Mouse (Mus musculus) heart, adult 2 months (tissue): ENCODE results near the gene 1700029H14Rik. TPM values are rescaled to one million over a fixed set of nuclear protein-coding genes. Genes with fewer than 3 reads are reported as not detected.
A peak's percentile ranks its signal among the peaks of the same experiment; 100 is the strongest.

ENCODE experiments used
- DNase-seq, 2 experiments: peaks; one replicate each; pipeline ENCODE4 v3.0.0; 2021
- H3K27ac ChIP-seq: fragments of 200-600 bp; 2 replicates; pipeline ENCODE4 v1.8.1; 2022
- H3K27me3 ChIP-seq: fragments of 200-500 bp; 2 replicates; pipeline ENCODE4 v1.6.1; 2012; ENCODE audit warnings: mild to moderate bottlenecking, low read length, inconsistent platforms, mixed read lengths; ENCODE audit not compliant: control insufficient read depth, insufficient read depth
- H3K36me3 ChIP-seq: fragments of 200-500 bp; 2 replicates; pipeline ENCODE4 v1.6.1; 2012; ENCODE audit warnings: low read length, inconsistent platforms; ENCODE audit not compliant: control insufficient read depth, insufficient read depth
- H3K4me1 ChIP-seq: fragments of 200-500 bp; 2 replicates; pipeline ENCODE4 v1.6.1; 2011; ENCODE audit warnings: low read length; ENCODE audit not compliant: control insufficient read depth, insufficient read depth
- H3K4me3 ChIP-seq: fragments of 200-600 bp; 2 replicates; pipeline ENCODE4 v1.8.1; 2022
- H3K79me2 ChIP-seq: fragments of 200-500 bp; replicated peaks from 2 replicates; pipeline ENCODE4 v1.6.1; 2012; ENCODE audit warnings: mild to moderate bottlenecking, inconsistent platforms, low read length, moderate library complexity, mixed read lengths; ENCODE audit not compliant: control insufficient read depth, insufficient read depth
- H3K9ac ChIP-seq: fragments of 200-500 bp; 2 replicates; pipeline ENCODE4 v1.6.1; 2012; ENCODE audit warnings: low read depth, mild to moderate bottlenecking, control low read depth, inconsistent platforms, low read length, mixed read lengths
- CTCF ChIP-seq: fragments of 200-600 bp; IDR thresholded peaks from 2 replicates; pipeline ENCODE4 v1.8.1; 2022; ENCODE audit warnings: antibody characterized with exemption, mild to moderate bottlenecking, moderate library complexity
- EP300 ChIP-seq: fragments of 200-500 bp; IDR thresholded peaks from 2 replicates; pipeline ENCODE4 v1.6.1; 2011; ENCODE audit warnings: low read depth, low read length, control low read depth; ENCODE audit not compliant: insufficient read depth
- POLR2A ChIP-seq: fragments of 200-500 bp; IDR thresholded peaks from 2 replicates; pipeline ENCODE4 v1.6.1; 2011; ENCODE audit warnings: mild to moderate bottlenecking, low read depth, low read length, control low read depth; ENCODE audit not compliant: insufficient read depth
- WGBS: fragments of 180-500 bp; shearing (Covaris S2); methylation state at CpG from one replicate; pipeline ENCODE4 v1.1.7; 2018; 5-methylcytosine and 5-hydroxymethylcytosine counted together
- intact Hi-C: fragments of 180-260 bp; cut with DNase I; formaldehyde crosslinking; loops from one replicate; pipeline ENCODE4 v1.15.1; 2025
- polyA plus RNA-seq: library from polyadenylated mRNA; depleted of rRNA; stranded (reverse); fragments of >200 nt; gene quantifications from 2 replicates; pipeline ENCODE4 v1.2.3, GENCODE M21; 2012; rRNA removed
- total RNA-seq, 2 experiments: library from RNA; stranded (reverse); gene quantifications; 2 replicates each; pipeline ENCODE4 v1.2.3; 2021

The 1700029H14Rik gene
- total and polyA plus RNA-seq, 3 experiments = 0.45 TPM; not detected in 2

DNA sequence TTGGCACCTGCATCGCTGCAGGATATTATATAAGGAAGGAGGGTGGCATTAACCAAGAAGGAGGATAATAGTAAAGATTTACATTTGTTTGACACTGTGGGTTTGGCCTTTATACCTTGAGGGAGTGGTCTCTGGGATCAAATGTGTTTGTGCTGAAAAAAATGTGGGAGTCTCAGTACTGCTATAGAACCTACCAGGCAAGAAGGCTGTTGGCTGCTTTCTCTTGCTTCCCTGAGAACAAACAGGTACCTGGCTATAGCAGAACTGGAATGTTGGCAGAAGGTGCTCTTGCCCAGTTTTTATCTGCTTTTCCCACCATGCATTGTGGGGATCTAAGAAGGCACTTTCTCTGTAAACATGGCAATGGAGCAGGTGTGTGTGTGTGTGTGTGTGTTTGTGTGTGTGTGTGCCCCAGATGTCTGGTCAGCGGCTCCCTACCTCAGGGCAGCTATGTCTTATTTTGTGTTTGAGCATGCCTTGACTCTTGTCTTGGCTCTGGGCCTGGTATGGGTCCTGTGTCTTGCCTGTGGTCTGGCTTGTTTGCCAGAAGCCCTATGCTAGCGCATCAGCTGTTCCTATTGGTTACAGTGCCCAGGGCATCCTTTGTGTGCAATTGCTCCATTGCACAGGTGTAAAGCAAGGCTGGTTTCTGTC lies 54.9 kb downstream of the 1700029H14Rik start:
- no peak overlapping the region for H3K27ac ChIP-seq
- intact Hi-C loops = no loop called here
- H3K79me2 ChIP-seq = no peaks in the 10 kb centered on the region
- 65% methylated on average over 3 of the region's 3 CpGs for WGBS
- no peak for DNase-seq
- TF ChIP-seq EP300 (no peak), CTCF (no peak), POLR2A (no peak)
- no peaks in the 10 kb centered on the region for H3K36me3 ChIP-seq
- peaks cover 10% of the 10 kb centered on the region; the same call in 1 of the 2 replicates for H3K4me1 ChIP-seq
- H3K9ac ChIP-seq = no peak overlapping the region
- no peak overlapping the region for H3K4me3 ChIP-seq
- H3K27me3 ChIP-seq = no peaks in the 10 kb centered on the region

DNA sequence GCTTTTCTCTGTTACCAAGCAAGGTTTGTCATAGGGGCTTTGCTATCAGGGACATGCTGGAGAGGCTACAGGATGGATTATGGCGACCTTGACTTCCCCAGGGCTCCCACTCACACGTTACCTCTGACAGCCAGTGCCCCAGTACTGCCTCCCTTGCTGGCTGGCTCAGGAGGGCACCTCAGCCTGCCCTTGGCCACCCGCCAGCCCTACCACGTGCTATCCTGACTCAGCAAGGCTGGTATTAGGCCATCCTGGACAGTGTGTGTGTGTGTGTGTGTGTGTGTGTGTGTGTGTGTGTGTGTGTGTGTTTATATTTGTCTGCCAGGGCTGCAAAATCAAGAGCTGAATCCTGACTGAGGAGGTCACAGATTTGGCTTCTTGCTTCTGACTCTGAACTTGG lies 55.4 kb downstream of the 1700029H14Rik start:
- Histone ChIP-seq H3K4me1 (peaks cover 10% of the 10 kb centered on the region; the same call in 1 of the 2 replicates), H3K4me3 (no peak overlapping the region), H3K36me3 (no peaks in the 10 kb centered on the region), H3K9ac (no peak overlapping the region), H3K27me3 (no peaks in the 10 kb centered on the region), H3K79me2 (no peaks in the 10 kb centered on the region), H3K27ac (no peak overlapping the region)
- whole genome bisulfite sequencing = 33% methylated on average over 4 of the region's 4 CpGs
- intact Hi-C loops = no loop called here
- DNase-seq = peak; percentile 80 to 82
- TF ChIP-seq CTCF (no peak), EP300 (peak; percentile 77), POLR2A (no peak)

DNA sequence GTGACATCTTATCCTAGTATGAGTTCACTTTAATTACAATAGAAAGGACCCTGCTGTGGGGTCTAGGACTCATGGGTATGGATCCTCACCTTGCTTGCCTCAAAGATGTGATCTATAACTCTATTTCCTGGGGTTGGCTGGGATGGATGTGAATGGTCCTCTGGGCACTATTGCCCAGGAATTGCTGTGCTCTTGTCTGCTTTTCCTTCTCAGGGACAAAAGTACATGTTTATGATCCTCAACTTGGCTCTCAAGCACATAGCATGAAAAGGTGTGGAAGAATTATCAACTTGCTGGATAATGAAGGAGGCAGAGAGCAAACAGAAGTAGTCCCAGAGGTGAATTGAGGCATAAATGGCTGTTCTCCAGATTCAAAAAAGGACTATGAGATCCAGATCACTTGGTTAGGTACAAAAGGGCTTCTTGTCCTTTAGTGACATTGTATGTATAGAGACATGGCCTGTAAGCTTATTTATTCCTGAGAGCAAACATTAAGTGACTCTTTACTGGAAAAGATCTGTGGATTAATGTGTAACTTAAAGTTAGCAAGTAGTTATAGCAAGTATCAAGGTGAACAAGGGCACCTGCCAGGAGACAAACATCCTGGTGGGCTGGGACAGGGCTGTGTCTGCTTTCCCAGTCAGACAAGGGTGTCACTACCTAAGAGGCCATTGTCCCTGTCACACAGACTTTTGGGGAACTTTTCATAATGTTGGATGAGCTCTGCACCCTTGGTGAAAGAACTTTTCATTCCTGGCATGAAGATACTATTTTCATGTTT lies 57.2 kb downstream of the 1700029H14Rik start:
- intact Hi-C loops = no loop called here

DNA sequence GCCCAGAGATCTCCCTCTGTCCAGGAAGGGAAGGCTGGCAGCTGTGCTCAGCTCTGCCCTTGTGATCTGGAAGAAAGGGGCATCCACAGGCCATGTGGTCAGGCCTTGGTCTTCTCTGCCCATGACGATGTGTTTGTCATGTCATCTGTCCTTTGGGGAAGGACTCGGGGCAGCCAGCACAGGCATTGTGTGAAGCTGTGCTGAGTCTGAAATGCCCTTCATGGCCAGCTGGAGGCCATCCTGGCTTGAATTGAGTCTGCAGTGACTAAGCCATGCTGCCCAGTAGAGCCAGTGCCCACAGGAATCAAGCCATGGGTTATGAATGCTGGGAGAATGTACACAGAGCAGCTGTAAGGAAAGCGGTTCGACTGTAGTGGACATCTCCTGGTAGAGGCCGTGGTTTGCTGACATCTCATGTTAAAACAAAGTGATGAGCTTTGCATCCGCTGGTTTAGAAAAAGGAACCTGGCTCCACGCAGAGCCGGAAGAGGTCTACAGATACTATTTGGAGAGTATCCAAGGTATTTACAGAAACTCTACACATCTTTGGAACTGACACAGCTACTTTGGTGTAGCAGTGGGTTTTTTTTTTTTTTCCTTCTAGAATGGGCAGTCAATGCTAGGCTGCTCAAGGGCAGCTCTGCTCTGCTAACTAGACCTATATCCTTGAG lies 58.2 kb downstream of the 1700029H14Rik start:
- no peak for TF ChIP-seq CTCF
- 0 out of 2 replicates have a peak, but pooled peaks have one; percentile 11 for TF ChIP-seq EP300
- TF ChIP-seq POLR2A = no peak
- intact Hi-C loops = no loop called here
- DNase-seq = peak; percentile 39 to 55
- Histone ChIP-seq H3K27ac (no peak overlapping the region), H3K27me3 (no peaks in the 10 kb centered on the region), H3K9ac (no peak overlapping the region), H3K36me3 (no peaks in the 10 kb centered on the region), H3K4me3 (no peak overlapping the region), H3K4me1 (peaks cover 10% of the 10 kb centered on the region; the same call in 1 of the 2 replicates), H3K79me2 (no peaks in the 10 kb centered on the region)
- WGBS = 42% methylated on average over 8 of the region's 8 CpGs

More for the DNA sequence above, 57.2 kb downstream of the 1700029H14Rik start:
- H3K27ac ChIP-seq = no peak overlapping the region
- no peak overlapping the region for H3K4me3 ChIP-seq
- TF ChIP-seq POLR2A (no peak), CTCF (no peak), EP300 (no peak)
- peaks cover 10% of the 10 kb centered on the region; the same call in 1 of the 2 replicates for H3K4me1 ChIP-seq
- DNase-seq = no peak
- H3K36me3 ChIP-seq = no peaks in the 10 kb centered on the region
- no peak overlapping the region for H3K9ac ChIP-seq
- H3K27me3 ChIP-seq = no peaks in the 10 kb centered on the region
- H3K79me2 ChIP-seq = no peaks in the 10 kb centered on the region

DNA sequence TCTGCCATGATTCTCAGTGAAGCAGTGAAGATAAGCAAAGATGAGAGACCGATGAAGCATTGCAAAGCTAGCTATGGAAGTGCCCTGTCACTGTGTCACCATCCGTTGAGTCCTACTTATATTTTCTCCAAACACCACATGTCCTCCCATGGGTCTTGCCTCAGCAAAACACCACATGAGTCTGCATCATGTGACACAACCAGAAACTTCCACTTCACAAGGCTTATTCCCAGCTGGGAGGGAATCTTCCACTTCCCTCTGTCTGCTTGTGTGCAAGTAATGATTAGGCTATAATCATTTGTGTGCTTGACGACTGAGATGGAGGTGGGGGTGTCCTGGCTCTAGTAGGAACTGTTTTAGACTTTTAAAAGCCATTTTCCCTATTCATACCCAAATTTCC lies 61.0 kb downstream of the 1700029H14Rik start:
- peaks cover 4% of the 10 kb centered on the region; the same call in 1 of the 2 replicates for H3K4me1 ChIP-seq
- H3K79me2 ChIP-seq = no peaks in the 10 kb centered on the region
- no peak overlapping the region for H3K4me3 ChIP-seq
- no peak overlapping the region for H3K9ac ChIP-seq
- intact Hi-C loops = no loop called here
- DNase-seq = no peak
- no peak overlapping the region for H3K27ac ChIP-seq
- TF ChIP-seq POLR2A (no peak), CTCF (no peak), EP300 (no peak)
- no peaks in the 10 kb centered on the region for H3K36me3 ChIP-seq
- WGBS = 70% methylated on average over 3 of the region's 3 CpGs
- no peaks in the 10 kb centered on the region for H3K27me3 ChIP-seq

Other genes starting within 250 kb of the 1700029H14Rik start
- 10 to 100 TPM; 35.1 to 41.7 TPM for gene Tfdp1, start 223.7 kb downstream of the 1700029H14Rik start, total RNA-seq
- gene Tfdp1, start 223.7 kb downstream of the 1700029H14Rik start, polyA plus RNA-seq = 19.3 and 40.8 TPM in 2 replicates
- not detected for gene Atp4b, start 165.6 kb downstream of the 1700029H14Rik start, total RNA-seq
- 0.23 and 0.33 TPM in 2 replicates for gene Atp4b, start 165.6 kb downstream of the 1700029H14Rik start, polyA plus RNA-seq
- under 1 TPM; 0.05 TPM for gene Grk1, start 157.4 kb downstream of the 1700029H14Rik start, total RNA-seq
- not detected in 2 replicates for gene Grk1, start 157.4 kb downstream of the 1700029H14Rik start, polyA plus RNA-seq
- gene Tmem255b, start 127.3 kb downstream of the 1700029H14Rik start, total RNA-seq = 1 to 10 TPM; 4.8 to 8.0 TPM
- gene Tmem255b, start 127.3 kb downstream of the 1700029H14Rik start, polyA plus RNA-seq = 10.2 and 17.0 TPM in 2 replicates
- 100 to 1,000 TPM; 114 to 129 TPM for gene Gas6, start 68.0 kb downstream of the 1700029H14Rik start, total RNA-seq
- gene Gas6, start 68.0 kb downstream of the 1700029H14Rik start, polyA plus RNA-seq = 133 and 153 TPM in 2 replicates
- 10 to 100 TPM; 14.6 to 16.9 TPM for gene Rasa3, start 115.1 kb upstream of the 1700029H14Rik start, total RNA-seq
- gene Rasa3, start 115.1 kb upstream of the 1700029H14Rik start, polyA plus RNA-seq = 16.5 and 16.8 TPM in 2 replicates
- under 1 TPM in 1 of 2 experiments, not detected in 1; 0.52 TPM for gene Cfap97d2, start 143.4 kb upstream of the 1700029H14Rik start, total RNA-seq
- 0.49 TPM in 1 of 2 replicates, not detected in the other for gene Cfap97d2, start 143.4 kb upstream of the 1700029H14Rik start, polyA plus RNA-seq
- gene Cdc16, start 195.2 kb upstream of the 1700029H14Rik start, total RNA-seq = 10 to 100 TPM; 28.1 to 30.5 TPM
- gene Cdc16, start 195.2 kb upstream of the 1700029H14Rik start, polyA plus RNA-seq = 21.3 and 39.4 TPM in 2 replicates
- gene Upf3a, start 223.2 kb upstream of the 1700029H14Rik start, total RNA-seq = 1 to 10 TPM; 7.1 to 9.6 TPM
- gene Upf3a, start 223.2 kb upstream of the 1700029H14Rik start, polyA plus RNA-seq = 4.9 and 6.7 TPM in 2 replicates